Mouse (Mus musculus) midbrain, embryonic 16.5 days (tissue): ENCODE results near the gene Elmod3. TPM values are rescaled to one million over a fixed set of nuclear protein-coding genes. Genes with fewer than 3 reads are reported as not detected.

Experiments used
- ATAC-seq: fragments of 200-750 bp; cut with Nextera tagmentation; 2 replicates; pipeline ENCODE4 v1.8.0; 2017; ENCODE audit warnings: moderate TSS enrichment
- H3K27ac ChIP-seq: fragments of 300-500 bp; sonication (generic); 2 replicates; pipeline ENCODE4 v1.5.1; 2014; ENCODE audit warnings: mild to moderate bottlenecking, low read length, mixed read lengths
- H3K27me3 ChIP-seq: fragments of 300-500 bp; sonication (generic); 2 replicates; pipeline ENCODE4 v1.6.1; 2014; ENCODE audit warnings: low read depth, low read length, mixed read lengths; ENCODE audit not compliant: control insufficient read depth, insufficient read depth
- H3K36me3 ChIP-seq: fragments of 300-500 bp; sonication (generic); 2 replicates; pipeline ENCODE4 v1.6.1; 2014; ENCODE audit warnings: mild to moderate bottlenecking, low read length, moderate library complexity, mixed read lengths; ENCODE audit not compliant: control insufficient read depth, insufficient read depth
- H3K4me1 ChIP-seq: fragments of 300-500 bp; sonication (generic); 2 replicates; pipeline ENCODE4 v1.6.1; 2014; ENCODE audit warnings: mild to moderate bottlenecking, low read length, mixed read lengths; ENCODE audit not compliant: control insufficient read depth, insufficient read depth
- H3K4me2 ChIP-seq: fragments of 300-500 bp; sonication (generic); 2 replicates; pipeline ENCODE4 v1.6.1; 2014; ENCODE audit warnings: mild to moderate bottlenecking, low read length, mixed read lengths
- H3K4me3 ChIP-seq: fragments of 300-500 bp; sonication (generic); 2 replicates; pipeline ENCODE4 v1.5.1; 2014; ENCODE audit warnings: low read depth, mild to moderate bottlenecking, low read length, moderate library complexity, mixed read lengths
- H3K9ac ChIP-seq: fragments of 300-500 bp; sonication (generic); 2 replicates; pipeline ENCODE4 v1.6.1; 2014; ENCODE audit warnings: low read depth, low read length, mixed read lengths
- H3K9me3 ChIP-seq: fragments of 300-500 bp; sonication (generic); replicated peaks from 2 replicates; pipeline ENCODE4 v1.6.1; 2014; ENCODE audit warnings: mild to moderate bottlenecking, low read length, mixed read lengths; ENCODE audit not compliant: control insufficient read depth, poor library complexity, severe bottlenecking
- WGBS: fragments of 180-500 bp; shearing (Covaris S2); extraction: QIAGEN DNeasy Blood & Tissue Kit; methylation state at CpG from one replicate; pipeline ENCODE4 v1.1.7; 2014; 5-methylcytosine and 5-hydroxymethylcytosine counted together
- polyA plus RNA-seq: library from polyadenylated mRNA; unstranded; fragments of >200 nt; fragmentation: Nextera tagmentation; extraction: Ambion mirVana; gene quantifications from 2 replicates; pipeline ENCODE4 v1.2.1, GENCODE M21; 2015

Elmod3 gene
- polyA plus RNA-seq, 1 experiment from 2014 or later, result 17.3 TPM

- Histone ChIP-seq H3K4me3 (no peak overlapping the region), H3K9ac (no peak overlapping the region), H3K4me2 (no peak overlapping the region), H3K36me3 (no peaks in the 10 kb centered on the region), H3K27me3 (no peaks in the 10 kb centered on the region), H3K4me1 (no peaks in the 10 kb centered on the region), H3K9me3 (no peaks in the 10 kb centered on the region), H3K27ac (no peak overlapping the region)
- WGBS, result 72% methylated on average over 6 of the region's 6 CpGs
- no peak for ATAC-seq
These were observed 33.5 kb upstream of the Elmod3 start for GRCm38 (mm10) chr6:72631700-72632099.

- no peak overlapping the region for H3K4me2 ChIP-seq
- WGBS, result 91% methylated on average over 14 of the region's 14 CpGs
- ATAC-seq, result no peak
These were observed 32.7 kb upstream of the Elmod3 start for GRCm38 (mm10) chr6:72630961-72631360.

GRCm38 (mm10) chr6:72630370-72630769 lies 32.2 kb upstream of the Elmod3 start:
- 92% methylated on average over 2 of the region's 2 CpGs for WGBS
- Histone ChIP-seq H3K9me3 (no peaks in the 10 kb centered on the region), H3K9ac (no peak overlapping the region), H3K36me3 (no peaks in the 10 kb centered on the region), H3K4me3 (no peak overlapping the region), H3K4me2 (no peak overlapping the region), H3K4me1 (no peaks in the 10 kb centered on the region), H3K27me3 (no peaks in the 10 kb centered on the region), H3K27ac (no peak overlapping the region)
- no peak for ATAC-seq

More at GRCm38 (mm10) chr6:72630961-72631360, 32.7 kb upstream of the Elmod3 start:
- no peaks in the 10 kb centered on the region for H3K9me3 ChIP-seq
- H3K4me3 ChIP-seq, result no peak overlapping the region
- no peaks in the 10 kb centered on the region for H3K36me3 ChIP-seq
- H3K27ac ChIP-seq, result no peak overlapping the region
- H3K27me3 ChIP-seq, result no peaks in the 10 kb centered on the region
- no peak overlapping the region for H3K9ac ChIP-seq
- H3K4me1 ChIP-seq, result no peaks in the 10 kb centered on the region

GRCm38 (mm10) chr6:72627276-72627675 lies 29.1 kb upstream of the Elmod3 start:
- Histone ChIP-seq H3K4me1 (no peaks in the 10 kb centered on the region), H3K27me3 (no peaks in the 10 kb centered on the region), H3K27ac (no peak overlapping the region), H3K36me3 (no peaks in the 10 kb centered on the region), H3K4me3 (no peak overlapping the region), H3K9me3 (no peaks in the 10 kb centered on the region), H3K4me2 (no peak overlapping the region), H3K9ac (no peak overlapping the region)
- no peak for ATAC-seq
- WGBS, result 92% methylated on average over 16 of the region's 16 CpGs

GRCm38 (mm10) chr6:72626391-72626790 lies 28.2 kb upstream of the Elmod3 start:
- Histone ChIP-seq H3K27ac (no peak overlapping the region), H3K9ac (no peak overlapping the region), H3K9me3 (no peaks in the 10 kb centered on the region), H3K4me3 (no peak overlapping the region), H3K4me1 (no peaks in the 10 kb centered on the region), H3K4me2 (no peak overlapping the region), H3K27me3 (no peaks in the 10 kb centered on the region), H3K36me3 (no peaks in the 10 kb centered on the region)
- WGBS, result 89% methylated on average over 7 of the region's 7 CpGs
- ATAC-seq, result no peak

- Histone ChIP-seq H3K27ac (no peak overlapping the region), H3K9me3 (no peaks in the 10 kb centered on the region), H3K9ac (no peak overlapping the region), H3K36me3 (no peaks in the 10 kb centered on the region), H3K4me3 (no peak overlapping the region), H3K4me2 (no peak overlapping the region), H3K27me3 (no peaks in the 10 kb centered on the region), H3K4me1 (no peaks in the 10 kb centered on the region)
- WGBS, result 94% methylated on average over 8 of the region's 8 CpGs
- no peak for ATAC-seq
These were observed 25.6 kb upstream of the Elmod3 start for GRCm38 (mm10) chr6:72623661-72624402.

GRCm38 (mm10) chr6:72622917-72623316 lies 24.7 kb upstream of the Elmod3 start:
- no peak overlapping the region for H3K27ac ChIP-seq
- no peaks in the 10 kb centered on the region for H3K27me3 ChIP-seq
- no peak overlapping the region for H3K4me3 ChIP-seq
- H3K9me3 ChIP-seq, result no peaks in the 10 kb centered on the region
- 39% methylated on average over 3 of the region's 3 CpGs for WGBS
- no peaks in the 10 kb centered on the region for H3K4me1 ChIP-seq
- H3K36me3 ChIP-seq, result no peaks in the 10 kb centered on the region
- no peak overlapping the region for H3K9ac ChIP-seq
- no peak overlapping the region for H3K4me2 ChIP-seq
- no peak for ATAC-seq

GRCm38 (mm10) chr6:72620920-72621319 lies 22.7 kb upstream of the Elmod3 start:
- Histone ChIP-seq H3K27me3 (no peaks in the 10 kb centered on the region), H3K27ac (no peak overlapping the region), H3K4me2 (no peak overlapping the region), H3K9ac (no peak overlapping the region), H3K4me3 (no peak overlapping the region), H3K36me3 (no peaks in the 10 kb centered on the region), H3K9me3 (no peaks in the 10 kb centered on the region), H3K4me1 (peaks cover 6% of the 10 kb centered on the region)
- no peak for ATAC-seq
- WGBS, result 89% methylated on average over 5 of the region's 5 CpGs

- Histone ChIP-seq H3K9ac (no peak overlapping the region), H3K4me1 (peaks cover 16% of the 10 kb centered on the region), H3K27me3 (no peaks in the 10 kb centered on the region), H3K36me3 (no peaks in the 10 kb centered on the region), H3K4me2 (no peak overlapping the region), H3K4me3 (no peak overlapping the region), H3K9me3 (no peaks in the 10 kb centered on the region), H3K27ac (no peak overlapping the region)
- WGBS, result 64% methylated on average over 12 of the region's 12 CpGs
- no peak for ATAC-seq
These were observed 21.7 kb upstream of the Elmod3 start for GRCm38 (mm10) chr6:72619734-72620532.
